Mouse (Mus musculus) thymus, adult 2 months (tissue): ENCODE measurements at regions not wholly inside any gene's neighbourhood (a gene's known extent, or its start where the extent isn't known, plus 50 kb on each side); places are given as distances from the start of the nearest gene placed in this dataset.

Experiments
- DNase-seq: peaks from one replicate; pipeline ENCODE4 v3.0.0; 2021
- H3K27ac ChIP-seq: fragments of 200-500 bp; 2 replicates; pipeline ENCODE4 v1.5.1; 2012; ENCODE audit warnings: low read length, control low read depth; ENCODE audit not compliant: control insufficient read depth, insufficient read depth
- H3K27me3 ChIP-seq: fragments of 200-500 bp; 2 replicates; pipeline ENCODE4 v1.6.1; 2012; ENCODE audit warnings: mild to moderate bottlenecking, low read length, moderate library complexity, mixed read lengths; ENCODE audit not compliant: control insufficient read depth, insufficient read depth
- H3K36me3 ChIP-seq: fragments of 200-500 bp; 2 replicates; pipeline ENCODE4 v1.6.1; 2012; ENCODE audit warnings: mild to moderate bottlenecking, low read length, moderate library complexity; ENCODE audit not compliant: control insufficient read depth, insufficient read depth
- H3K4me1 ChIP-seq: fragments of 200-500 bp; replicated peaks from 2 replicates; pipeline ENCODE4 v1.6.1; 2012; ENCODE audit warnings: low read length; ENCODE audit not compliant: control insufficient read depth, insufficient read depth
- H3K4me3 ChIP-seq: fragments of 200-500 bp; 2 replicates; pipeline ENCODE4 v1.5.1; 2012; ENCODE audit warnings: mild to moderate bottlenecking, low read length, control low read depth, moderate library complexity; ENCODE audit not compliant: control insufficient read depth, insufficient read depth
- CTCF ChIP-seq: fragments of 200-500 bp; IDR thresholded peaks from 2 replicates; pipeline ENCODE4 v1.5.1; 2012; ENCODE audit warnings: mild to moderate bottlenecking, control low read depth, low read length, moderate library complexity, borderline replicate concordance; ENCODE audit not compliant: control insufficient read depth, poor library complexity, insufficient read depth; ENCODE audit errors: extremely low read depth
- POLR2A ChIP-seq: fragments of 200-500 bp; IDR thresholded peaks from 2 replicates; pipeline ENCODE4 v1.6.1; 2012; ENCODE audit warnings: mild to moderate bottlenecking, low read length, control low read depth, moderate library complexity; ENCODE audit not compliant: control insufficient read depth, poor library complexity, insufficient read depth; ENCODE audit errors: extremely low read depth
- WGBS: fragments of 180-500 bp; shearing (Covaris S2); methylation state at CpG from one replicate; pipeline ENCODE4 v1.1.7; 2018; 5-methylcytosine and 5-hydroxymethylcytosine counted together

GRCm38 (mm10) chr6:51269617-51270016 is 162.9 kb upstream of the Nfe2l3 start:
- WGBS, result 25% methylated on average over 10 of the region's 10 CpGs

GRCm38 (mm10) chr6:51270216-51271127 is 162.0 kb upstream of the Nfe2l3 start:
- TF ChIP-seq POLR2A (no peak), CTCF (0 out of 2 replicates have a peak, but pooled peaks have one; percentile 30)
- DNase-seq, result peak; percentile 92
- Histone ChIP-seq H3K36me3 (no peaks in the 10 kb centered on the region), H3K4me3 (peak overlapping the region; percentile 72), H3K27ac (no peak overlapping the region), H3K27me3 (no peaks in the 10 kb centered on the region), H3K4me1 (peaks cover 14% of the 10 kb centered on the region)
- WGBS, result under 1% methylated on average over 79 of the region's 80 CpGs

More at GRCm38 (mm10) chr6:51269617-51270016, 162.9 kb upstream of the Nfe2l3 start:
- Histone ChIP-seq H3K27me3 (no peaks in the 10 kb centered on the region), H3K36me3 (no peaks in the 10 kb centered on the region), H3K27ac (no peak overlapping the region), H3K4me3 (no peak overlapping the region; the same call in 1 of the 2 replicates), H3K4me1 (peaks cover 14% of the 10 kb centered on the region)
- TF ChIP-seq POLR2A, result no peak
- TF ChIP-seq CTCF, result no peak
- peak; percentile 7 for DNase-seq

- Histone ChIP-seq H3K4me3 (peak overlapping the region; percentile 29), H3K27ac (no peak overlapping the region), H3K36me3 (no peaks in the 10 kb centered on the region), H3K27me3 (no peaks in the 10 kb centered on the region), H3K4me1 (peaks cover 14% of the 10 kb centered on the region)
- 10% methylated on average over 16 of the region's 17 CpGs for WGBS
- TF ChIP-seq CTCF (no peak), POLR2A (no peak)
- DNase-seq, result no peak
These were observed 161.4 kb upstream of the Nfe2l3 start for GRCm38 (mm10) chr6:51271128-51271480.

GRCm38 (mm10) chr6:51272136-51272736 is 160.2 kb upstream of the Nfe2l3 start:
- Histone ChIP-seq H3K4me3 (no peak overlapping the region), H3K27ac (no peak overlapping the region), H3K27me3 (no peaks in the 10 kb centered on the region), H3K4me1 (peaks cover 14% of the 10 kb centered on the region), H3K36me3 (no peaks in the 10 kb centered on the region)
- WGBS, result 96% methylated on average over 19 of the region's 19 CpGs
- DNase-seq, result no peak
- TF ChIP-seq POLR2A, result no peak
- TF ChIP-seq CTCF, result no peak

GRCm38 (mm10) chr6:51279491-51279890 is 153.0 kb upstream of the Nfe2l3 start:
- Histone ChIP-seq H3K36me3 (no peaks in the 10 kb centered on the region), H3K27ac (no peak overlapping the region), H3K4me1 (no peaks in the 10 kb centered on the region), H3K4me3 (no peak overlapping the region), H3K27me3 (no peaks in the 10 kb centered on the region)
- WGBS, result 94% methylated on average over 10 of the region's 10 CpGs
- TF ChIP-seq CTCF (no peak), POLR2A (no peak)
- DNase-seq, result no peak

GRCm38 (mm10) chr6:51280231-51280630 is 152.2 kb upstream of the Nfe2l3 start:
- Histone ChIP-seq H3K27ac (no peak overlapping the region), H3K4me3 (no peak overlapping the region), H3K36me3 (no peaks in the 10 kb centered on the region), H3K4me1 (no peaks in the 10 kb centered on the region), H3K27me3 (no peaks in the 10 kb centered on the region)
- TF ChIP-seq CTCF, result no peak
- no peak for TF ChIP-seq POLR2A
- 10% methylated on average over 7 of the region's 7 CpGs for WGBS
- no peak for DNase-seq
